Comparison of ENCODE assay signal across 15 mouse cellular contexts in genomic region chr10:68652700-68653099, GRCm38 (mm10).
"Had no signal": no experiment of that assay in that cellular context is flagged by ENCODE, and none has a peak within 500 bp of the region (broad histone marks: within the 10 kb centered on the region; RNA-seq: fewer than 3 reads in every experiment).

No protein-coding gene starts in this region.

- DNase-seq: lung, postnatal 14 days; right cerebral cortex, postnatal 14 days; thymus, adult 2 months; thymus, postnatal 25 days; thymus, postnatal 4 days had no signal

- H3K36me3 ChIP-seq: liver, embryonic 12.5 days; midbrain, embryonic 13.5 days; midbrain, embryonic 15.5 days; neural tube, embryonic 12.5 days; stomach, embryonic 15.5 days had no signal

- H3K4me2 ChIP-seq: liver, embryonic 12.5 days; midbrain, embryonic 11.5 days; midbrain, embryonic 13.5 days; midbrain, embryonic 15.5 days; neural tube, embryonic 12.5 days; stomach, embryonic 15.5 days had no signal

- H3K27me3 ChIP-seq: liver, embryonic 12.5 days; megakaryocyte, embryonic 14.5 days; midbrain, embryonic 13.5 days; midbrain, embryonic 15.5 days; neural tube, embryonic 12.5 days; stomach, embryonic 15.5 days had no signal

- H3K9me3 ChIP-seq: liver, embryonic 12.5 days; midbrain, embryonic 13.5 days; midbrain, embryonic 15.5 days; stomach, embryonic 15.5 days had no signal

- H3K9ac ChIP-seq: liver, embryonic 12.5 days; liver, embryonic 14.5 days; midbrain, embryonic 13.5 days; midbrain, embryonic 15.5 days; neural tube, embryonic 12.5 days; stomach, embryonic 15.5 days had no signal

- H3K4me1 ChIP-seq: liver, embryonic 12.5 days; midbrain, embryonic 13.5 days; midbrain, embryonic 15.5 days; neural tube, embryonic 12.5 days; stomach, embryonic 15.5 days had no signal

- H3K27ac ChIP-seq: liver, embryonic 12.5 days; liver, embryonic 14.5 days; macrophage; midbrain, embryonic 13.5 days; midbrain, embryonic 15.5 days; neural tube, embryonic 12.5 days; stomach, embryonic 15.5 days; stomach, postnatal 0 days had no signal

- H3K4me3 ChIP-seq: liver, embryonic 12.5 days; megakaryocyte, embryonic 14.5 days; midbrain, embryonic 13.5 days; midbrain, embryonic 15.5 days; neural tube, embryonic 12.5 days; stomach, embryonic 15.5 days had no signal

- ATAC-seq: liver, embryonic 12.5 days; midbrain, embryonic 13.5 days; midbrain, embryonic 15.5 days had no signal
